Mouse (Mus musculus) myocyte (in vitro differentiated cells): ENCODE data around the gene Mab21l2.

Experiments
- E2F4 ChIP-seq: IDR thresholded peaks from one replicate; pipeline ENCODE4 v1.6.1; 2011; ENCODE audit warnings: mild to moderate bottlenecking, control low read depth, moderate library complexity; ENCODE audit not compliant: insufficient read depth
- MAX ChIP-seq: IDR thresholded peaks from one replicate; pipeline ENCODE4 v1.6.1; 2011; ENCODE audit warnings: low read depth, mild to moderate bottlenecking, control low read depth
- MYOD1 ChIP-seq, 3 experiments: IDR thresholded peaks; one replicate each; pipeline ENCODE4 v1.6.1; 2011; ENCODE audit warnings: control low read depth in 2 of 3, low read depth in 2 of 3, mild to moderate bottlenecking in 2 of 3, moderate library complexity in 1 of 3; ENCODE audit not compliant: insufficient read length in 2 of 3, control insufficient read depth in 1 of 3
- POLR2A ChIP-seq: IDR thresholded peaks from one replicate; pipeline ENCODE4 v1.6.1; 2011; ENCODE audit warnings: low read depth, mild to moderate bottlenecking, control low read depth, moderate library complexity; ENCODE audit not compliant: insufficient read length
- POLR2AphosphoS2 ChIP-seq: IDR thresholded peaks from one replicate; pipeline ENCODE4 v1.6.1; 2011; ENCODE audit warnings: low read depth, control low read depth; ENCODE audit not compliant: insufficient read length
- USF1 ChIP-seq: IDR thresholded peaks from one replicate; pipeline ENCODE4 v1.6.1; 2011; ENCODE audit warnings: low read depth, mild to moderate bottlenecking, control low read depth, moderate library complexity

GRCm38 (mm10) chr3:86541074-86541614, 7.3 kb downstream of the Mab21l2 start:
- TF ChIP-seq MAX = no peak
- TF ChIP-seq POLR2A = no peak
- no peak for TF ChIP-seq MYOD1 (IDR thresholded peaks at IDR 0.05; ENCODE audit: control insufficient read depth in 1 of 3, insufficient read length in 2 of 3, low read depth in 2 of 3)
- no peak for TF ChIP-seq POLR2AphosphoS2
- TF ChIP-seq USF1 = no peak
- TF ChIP-seq E2F4 = no peak
